Mouse (Mus musculus) small intestine, adult 2 months (tissue): ENCODE data around the gene Olig3.

Experiments used
- CTCF ChIP-seq: fragments of 200-500 bp; IDR thresholded peaks from 2 replicates; pipeline ENCODE4 v1.5.1; 2012; ENCODE audit warnings: low read depth, mild to moderate bottlenecking, control low read depth, inconsistent platforms, low read length, moderate library complexity, mixed read lengths; ENCODE audit not compliant: insufficient replicate concordance, insufficient read length; ENCODE audit errors: extremely low read depth
- POLR2A ChIP-seq: fragments of 200-500 bp; IDR thresholded peaks from 2 replicates; pipeline ENCODE4 v1.6.1; 2012; ENCODE audit warnings: low read depth, mild to moderate bottlenecking, control low read depth, inconsistent platforms, low read length, moderate library complexity

DNA sequence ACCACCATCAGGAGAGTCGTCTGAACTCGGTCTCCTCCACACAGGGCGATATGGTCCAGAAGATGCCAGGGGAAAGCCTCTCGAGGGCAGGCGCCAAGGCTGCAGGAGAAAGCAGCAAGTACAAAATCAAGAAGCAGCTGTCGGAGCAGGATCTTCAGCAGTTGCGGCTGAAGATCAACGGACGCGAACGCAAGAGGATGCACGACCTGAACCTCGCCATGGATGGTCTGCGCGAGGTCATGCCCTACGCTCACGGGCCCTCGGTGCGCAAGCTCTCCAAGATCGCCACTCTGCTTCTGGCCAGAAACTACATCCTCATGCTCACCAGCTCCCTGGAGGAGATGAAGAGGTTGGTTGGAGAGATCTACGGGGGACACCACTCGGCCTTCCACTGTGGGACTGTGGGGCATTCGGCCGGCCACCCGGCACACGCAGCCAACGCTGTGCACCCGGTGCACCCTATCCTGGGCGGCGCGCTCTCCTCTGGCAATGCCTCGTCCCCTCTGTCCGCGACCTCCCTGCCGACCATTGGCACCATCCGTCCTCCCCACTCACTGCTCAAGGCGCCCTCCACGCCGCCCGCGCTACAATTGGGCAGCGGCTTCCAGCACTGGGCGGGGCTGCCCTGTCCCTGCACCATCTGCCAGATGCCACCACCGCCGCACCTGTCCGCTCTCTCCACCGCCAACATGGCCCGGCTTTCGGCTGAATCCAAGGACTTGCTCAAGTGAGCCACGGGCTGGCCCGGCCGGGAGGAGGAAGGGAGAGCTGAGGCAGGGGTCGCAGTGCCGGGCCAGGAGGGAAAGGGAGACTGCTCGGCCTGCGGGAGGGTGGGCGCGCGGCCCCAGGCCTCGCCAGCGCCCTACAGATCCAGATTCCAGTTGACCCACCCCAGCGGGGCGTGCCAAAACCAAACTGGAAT lies 648 bp downstream of the Olig3 start:
- no peak for TF ChIP-seq CTCF
- TF ChIP-seq POLR2A: no peak
